Mouse (Mus musculus): ENCODE measurements around the gene Zfp704. TPM values are rescaled to one million over a fixed set of nuclear protein-coding genes. Genes with fewer than 3 reads are reported as not detected.

Gene Zfp704
- total and polyA plus RNA-seq, 3 experiments: 0.02 to 0.22 TPM; not detected in 1

GRCm38 (mm10) chr3:9600577-9600976, 9.3 kb downstream of the Zfp704 start:
- no peak for DNase-seq (ENCODE audit: low spot score)
- no peak for ATAC-seq (ENCODE audit: extremely low read depth, insufficient number of reproducible peaks, low FRiP score, poor library complexity, severe bottlenecking)

GRCm38 (mm10) chr3:9599738-9600410, 10.0 kb downstream of the Zfp704 start:
- TF ChIP-seq GATA2 (IDR thresholded peaks at IDR 0.05; ENCODE audit: borderline replicate concordance, low read depth, low read length) (no peak), CTCF (IDR thresholded peaks at IDR 0.05; ENCODE audit: low read depth, low read length) (no peak), POLR2AphosphoS5 (IDR thresholded peaks at IDR 0.05; ENCODE audit: insufficient replicate concordance, low read depth, low read length) (no peak), GATA1 (IDR thresholded peaks at IDR 0.05; ENCODE audit: borderline replicate concordance, low read length) (no peak), TAL1 (conservative IDR thresholded peaks at IDR 0.05; ENCODE audit: low read depth, low read length) (no peak)
- DNase-seq (ENCODE audit: low spot score) (no peak), ATAC-seq (ENCODE audit: extremely low read depth, insufficient number of reproducible peaks, low FRiP score, poor library complexity, severe bottlenecking) (peak; percentile 4; the same call in 1 of the 2 replicates)
- H3K4me3 ChIP-seq (ENCODE audit: low read depth, low read length): no peak overlapping the region
- H3K4me1 ChIP-seq (ENCODE audit: insufficient read depth, low read depth, low read length): no peaks in the 10 kb centered on the region
- H3K9me3 ChIP-seq (replicated peaks): no peaks in the 10 kb centered on the region
- H3K36me3 ChIP-seq (replicated peaks): no peaks in the 10 kb centered on the region
- H3K27me3 ChIP-seq (ENCODE audit: insufficient read depth, low read length): no peaks in the 10 kb centered on the region; the same call in 1 of the 2 replicates

More at GRCm38 (mm10) chr3:9600577-9600976, 9.3 kb downstream of the Zfp704 start:
- TF ChIP-seq TAL1 (conservative IDR thresholded peaks at IDR 0.05; ENCODE audit: low read depth, low read length) (no peak), GATA1 (IDR thresholded peaks at IDR 0.05; ENCODE audit: borderline replicate concordance, low read length) (no peak), GATA2 (IDR thresholded peaks at IDR 0.05; ENCODE audit: borderline replicate concordance, low read depth, low read length) (no peak), POLR2AphosphoS5 (IDR thresholded peaks at IDR 0.05; ENCODE audit: insufficient replicate concordance, low read depth, low read length) (no peak), CTCF (IDR thresholded peaks at IDR 0.05; ENCODE audit: low read depth, low read length) (no peak)
- Histone ChIP-seq H3K36me3 (replicated peaks) (no peaks in the 10 kb centered on the region), H3K9me3 (replicated peaks) (no peaks in the 10 kb centered on the region), H3K27me3 (ENCODE audit: insufficient read depth, low read length) (no peaks in the 10 kb centered on the region; the same call in 1 of the 2 replicates), H3K4me3 (ENCODE audit: low read depth, low read length) (no peak overlapping the region), H3K4me1 (ENCODE audit: insufficient read depth, low read depth, low read length) (no peaks in the 10 kb centered on the region)

GRCm38 (mm10) chr3:9598061-9598460, 11.8 kb downstream of the Zfp704 start:
- 0 out of 2 replicates have a peak, but pooled peaks have one; percentile 28 for ATAC-seq (ENCODE audit: extremely low read depth, insufficient number of reproducible peaks, low FRiP score, poor library complexity, severe bottlenecking)
- H3K27me3 ChIP-seq (ENCODE audit: insufficient read depth, low read length): no peaks in the 10 kb centered on the region; the same call in 1 of the 2 replicates
- H3K36me3 ChIP-seq (replicated peaks): no peaks in the 10 kb centered on the region
- no peaks in the 10 kb centered on the region for H3K4me1 ChIP-seq (ENCODE audit: insufficient read depth, low read depth, low read length)
- no peak overlapping the region for H3K4me3 ChIP-seq (ENCODE audit: low read depth, low read length)
- TF ChIP-seq TAL1 (conservative IDR thresholded peaks at IDR 0.05; ENCODE audit: low read depth, low read length) (no peak), POLR2AphosphoS5 (IDR thresholded peaks at IDR 0.05; ENCODE audit: insufficient replicate concordance, low read depth, low read length) (no peak), GATA2 (IDR thresholded peaks at IDR 0.05; ENCODE audit: borderline replicate concordance, low read depth, low read length) (no peak), CTCF (IDR thresholded peaks at IDR 0.05; ENCODE audit: low read depth, low read length) (no peak), GATA1 (IDR thresholded peaks at IDR 0.05; ENCODE audit: borderline replicate concordance, low read length) (no peak)
- no peaks in the 10 kb centered on the region for H3K9me3 ChIP-seq (replicated peaks)
- DNase-seq (ENCODE audit: low spot score): no peak

- Histone ChIP-seq H3K4me3 (ENCODE audit: low read depth, low read length) (no peak overlapping the region), H3K9me3 (replicated peaks) (no peaks in the 10 kb centered on the region), H3K4me1 (ENCODE audit: insufficient read depth, low read depth, low read length) (no peaks in the 10 kb centered on the region), H3K27me3 (ENCODE audit: insufficient read depth, low read length) (no peaks in the 10 kb centered on the region), H3K36me3 (replicated peaks) (no peaks in the 10 kb centered on the region)
- ATAC-seq (ENCODE audit: extremely low read depth, insufficient number of reproducible peaks, low FRiP score, poor library complexity, severe bottlenecking) (no peak), DNase-seq (ENCODE audit: low spot score) (no peak)
- TF ChIP-seq POLR2AphosphoS5 (IDR thresholded peaks at IDR 0.05; ENCODE audit: insufficient replicate concordance, low read depth, low read length) (no peak), CTCF (IDR thresholded peaks at IDR 0.05; ENCODE audit: low read depth, low read length) (no peak), GATA1 (IDR thresholded peaks at IDR 0.05; ENCODE audit: borderline replicate concordance, low read length) (no peak), TAL1 (conservative IDR thresholded peaks at IDR 0.05; ENCODE audit: low read depth, low read length) (no peak), GATA2 (IDR thresholded peaks at IDR 0.05; ENCODE audit: borderline replicate concordance, low read depth, low read length) (no peak)
Observed at GRCm38 (mm10) chr3:9594457-9594856, 15.4 kb downstream of the Zfp704 start.

- H3K9me3 ChIP-seq (replicated peaks): no peaks in the 10 kb centered on the region
- no peaks in the 10 kb centered on the region for H3K27me3 ChIP-seq (ENCODE audit: insufficient read depth, low read length)
- no peak for TF ChIP-seq POLR2AphosphoS5 (IDR thresholded peaks at IDR 0.05; ENCODE audit: insufficient replicate concordance, low read depth, low read length)
- no peak for TF ChIP-seq CTCF (IDR thresholded peaks at IDR 0.05; ENCODE audit: low read depth, low read length)
- no peak for TF ChIP-seq TAL1 (conservative IDR thresholded peaks at IDR 0.05; ENCODE audit: low read depth, low read length)
- no peak for TF ChIP-seq GATA1 (IDR thresholded peaks at IDR 0.05; ENCODE audit: borderline replicate concordance, low read length)
- TF ChIP-seq GATA2 (IDR thresholded peaks at IDR 0.05; ENCODE audit: borderline replicate concordance, low read depth, low read length): no peak
- ATAC-seq (ENCODE audit: extremely low read depth, insufficient number of reproducible peaks, low FRiP score, poor library complexity, severe bottlenecking): no peak
- no peak for DNase-seq (ENCODE audit: low spot score)
- no peak overlapping the region for H3K4me3 ChIP-seq (ENCODE audit: low read depth, low read length)
- H3K4me1 ChIP-seq (ENCODE audit: insufficient read depth, low read depth, low read length): no peaks in the 10 kb centered on the region
- H3K36me3 ChIP-seq (replicated peaks): no peaks in the 10 kb centered on the region
Observed at GRCm38 (mm10) chr3:9593832-9594231, 16.1 kb downstream of the Zfp704 start.

- Histone ChIP-seq H3K4me3 (ENCODE audit: low read depth, low read length) (no peak overlapping the region), H3K9me3 (replicated peaks) (no peaks in the 10 kb centered on the region), H3K27me3 (ENCODE audit: insufficient read depth, low read length) (no peaks in the 10 kb centered on the region), H3K4me1 (ENCODE audit: insufficient read depth, low read depth, low read length) (no peaks in the 10 kb centered on the region), H3K36me3 (replicated peaks) (no peaks in the 10 kb centered on the region)
- no peak for ATAC-seq (ENCODE audit: extremely low read depth, insufficient number of reproducible peaks, low FRiP score, poor library complexity, severe bottlenecking)
- no peak for TF ChIP-seq CTCF (IDR thresholded peaks at IDR 0.05; ENCODE audit: low read depth, low read length)
- TF ChIP-seq POLR2AphosphoS5 (IDR thresholded peaks at IDR 0.05; ENCODE audit: insufficient replicate concordance, low read depth, low read length): no peak
- TF ChIP-seq GATA1 (IDR thresholded peaks at IDR 0.05; ENCODE audit: borderline replicate concordance, low read length): no peak
- no peak for TF ChIP-seq TAL1 (conservative IDR thresholded peaks at IDR 0.05; ENCODE audit: low read depth, low read length)
- no peak for TF ChIP-seq GATA2 (IDR thresholded peaks at IDR 0.05; ENCODE audit: borderline replicate concordance, low read depth, low read length)
- DNase-seq (ENCODE audit: low spot score): no peak
Observed at GRCm38 (mm10) chr3:9591416-9592110, 18.3 kb downstream of the Zfp704 start.

All from G1E (cell line).